Mouse (Mus musculus) ES-Bruce4 (cell line): ENCODE data around the gene Tnfsf9. TPM values are rescaled to one million over a fixed set of nuclear protein-coding genes. Genes with fewer than 3 reads are reported as not detected.

Experiments
- H3K27ac ChIP-seq: 2 replicates; pipeline ENCODE4 v1.5.1; 2012; ENCODE audit warnings: low read length, inconsistent platforms; ENCODE audit not compliant: insufficient read depth
- H3K27me3 ChIP-seq: 2 replicates; pipeline ENCODE4 v1.6.1; 2012; ENCODE audit warnings: mild to moderate bottlenecking, low read length, inconsistent platforms; ENCODE audit not compliant: control insufficient read depth, poor library complexity, insufficient read depth, severe bottlenecking
- H3K36me3 ChIP-seq: 2 replicates; pipeline ENCODE4 v1.6.1; 2012; ENCODE audit warnings: inconsistent platforms, mild to moderate bottlenecking, low read length, moderate library complexity; ENCODE audit not compliant: control insufficient read depth, poor library complexity, insufficient read depth, severe bottlenecking
- H3K4me1 ChIP-seq: one replicate; pipeline ENCODE4 v1.8.1; 2011; ENCODE audit warnings: low read length; ENCODE audit not compliant: control insufficient read depth, insufficient read depth
- H3K4me3 ChIP-seq: 2 replicates; pipeline ENCODE4 v1.5.1; 2011; ENCODE audit warnings: low read depth, mild to moderate bottlenecking, low read length
- H3K9ac ChIP-seq: 2 replicates; pipeline ENCODE4 v1.6.1; 2012; ENCODE audit warnings: low read depth, mild to moderate bottlenecking, inconsistent platforms; ENCODE audit not compliant: poor library complexity, severe bottlenecking
- H3K9me3 ChIP-seq: replicated peaks from 2 replicates; pipeline ENCODE4 v1.6.1; 2012; ENCODE audit warnings: mild to moderate bottlenecking, low read length, inconsistent platforms; ENCODE audit not compliant: control insufficient read depth, poor library complexity, insufficient read depth, severe bottlenecking
- CTCF ChIP-seq: IDR thresholded peaks from one replicate; pipeline ENCODE4 v1.8.1; 2011; ENCODE audit warnings: low read depth, low read length
- EP300 ChIP-seq: IDR thresholded peaks from 2 replicates; pipeline ENCODE4 v1.6.1; 2011; ENCODE audit warnings: low read depth, low read length; ENCODE audit not compliant: insufficient read depth
- POLR2A ChIP-seq: IDR thresholded peaks from one replicate; pipeline ENCODE4 v1.8.1; 2011; ENCODE audit warnings: low read length; ENCODE audit not compliant: insufficient read depth
- polyA plus RNA-seq: library from polyadenylated mRNA; stranded (reverse); fragments of >200 nt; gene quantifications from 2 replicates; pipeline ENCODE4 v1.2.4, GENCODE M21; 2011; ENCODE audit warnings: low read depth; ENCODE audit not compliant: missing spikeins, insufficient read depth, insufficient read length

Tnfsf9 gene
- polyA plus RNA-seq, 1 experiment = 9.1 TPM

DNA sequence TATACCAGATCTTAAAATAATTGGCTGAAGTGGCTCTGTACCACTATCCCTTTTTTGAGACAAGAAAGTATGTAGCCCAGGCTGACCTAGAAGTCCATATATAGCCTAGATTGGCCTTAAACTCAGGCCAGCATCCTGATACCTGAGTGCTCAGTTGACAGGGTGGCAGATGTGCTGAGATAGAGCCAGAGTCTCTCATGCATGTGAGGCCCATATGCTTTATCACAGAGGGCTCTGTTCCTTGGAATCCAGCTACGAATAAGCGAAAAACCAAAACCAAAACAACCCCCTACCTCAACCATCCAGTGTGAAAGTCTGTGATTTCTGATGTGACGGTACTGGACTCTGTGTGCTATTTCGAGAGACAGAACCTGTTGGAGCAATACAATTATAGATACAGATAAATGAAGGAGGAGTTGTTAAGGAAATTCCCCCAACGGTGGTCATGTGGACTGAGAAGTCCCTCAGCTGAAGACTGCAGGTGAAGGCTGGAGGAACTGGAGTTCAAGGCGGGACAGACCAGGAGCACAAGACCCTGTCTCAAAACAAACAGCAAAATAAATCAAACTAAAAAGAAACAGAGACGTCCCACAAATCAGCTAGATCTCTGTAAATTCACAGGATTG lies 3.0 kb downstream of the Tnfsf9 start:
- Histone ChIP-seq H3K36me3 (no peaks in the 10 kb centered on the region), H3K4me3 (no peak overlapping the region), H3K4me1 (no peaks in the 10 kb centered on the region), H3K9ac (no peak overlapping the region), H3K27me3 (peaks cover 4% of the 10 kb centered on the region; the same call in 1 of the 2 replicates), H3K9me3 (no peaks in the 10 kb centered on the region), H3K27ac (no peak overlapping the region)
- no peak for TF ChIP-seq EP300

- peaks cover 4% of the 10 kb centered on the region; the same call in 1 of the 2 replicates for H3K27me3 ChIP-seq
- H3K9me3 ChIP-seq = no peaks in the 10 kb centered on the region
These were observed 3.6 kb downstream of the Tnfsf9 start for GRCm38 (mm10) chr17:57108666-57109171.

DNA sequence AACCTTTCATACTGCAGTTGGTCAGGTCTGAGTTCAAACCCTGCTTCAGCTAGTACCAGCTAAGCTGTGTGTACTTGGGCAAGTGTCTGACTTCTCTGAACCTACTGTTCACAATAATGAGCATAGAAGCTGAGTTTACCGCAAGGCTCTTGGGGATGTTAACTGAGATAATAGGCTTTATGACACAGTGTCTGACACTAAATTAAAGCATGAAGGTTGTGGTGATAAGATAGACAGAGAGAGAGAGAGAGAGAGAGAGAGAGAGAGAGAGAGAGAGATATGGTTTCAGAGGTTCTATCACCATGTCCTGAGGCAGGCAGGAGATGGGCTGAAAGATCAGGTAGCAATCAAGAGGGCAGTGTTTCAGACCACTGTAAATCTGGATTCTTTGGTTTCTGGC lies 4.9 kb downstream of the Tnfsf9 start:
- H3K4me1 ChIP-seq = no peaks in the 10 kb centered on the region
- H3K36me3 ChIP-seq = no peaks in the 10 kb centered on the region
- no peak for TF ChIP-seq CTCF
- TF ChIP-seq EP300 = no peak
- TF ChIP-seq POLR2A = no peak
- H3K9ac ChIP-seq = no peak overlapping the region
- no peak overlapping the region for H3K27ac ChIP-seq
- no peaks in the 10 kb centered on the region for H3K9me3 ChIP-seq
- H3K27me3 ChIP-seq = peaks cover 4% of the 10 kb centered on the region; the same call in 1 of the 2 replicates
- no peak overlapping the region for H3K4me3 ChIP-seq

More at GRCm38 (mm10) chr17:57108666-57109171, 3.6 kb downstream of the Tnfsf9 start:
- no peak overlapping the region for H3K27ac ChIP-seq
- H3K36me3 ChIP-seq = no peaks in the 10 kb centered on the region
- no peaks in the 10 kb centered on the region for H3K4me1 ChIP-seq
- no peak for TF ChIP-seq EP300
- TF ChIP-seq CTCF = no peak
- no peak for TF ChIP-seq POLR2A
- no peak overlapping the region for H3K9ac ChIP-seq
- no peak overlapping the region for H3K4me3 ChIP-seq

- no peaks in the 10 kb centered on the region for H3K9me3 ChIP-seq
- H3K9ac ChIP-seq = no peak overlapping the region
- no peak for TF ChIP-seq CTCF
- no peak for TF ChIP-seq EP300
- no peak for TF ChIP-seq POLR2A
- no peak overlapping the region for H3K4me3 ChIP-seq
- H3K27ac ChIP-seq = no peak overlapping the region
- no peaks in the 10 kb centered on the region for H3K4me1 ChIP-seq
- no peaks in the 10 kb centered on the region for H3K36me3 ChIP-seq
- no peaks in the 10 kb centered on the region for H3K27me3 ChIP-seq
These were observed 7.8 kb downstream of the Tnfsf9 start for GRCm38 (mm10) chr17:57112768-57113474.

- Histone ChIP-seq H3K27ac (no peak overlapping the region), H3K27me3 (no peaks in the 10 kb centered on the region), H3K4me3 (no peak overlapping the region), H3K9ac (no peak overlapping the region), H3K9me3 (no peaks in the 10 kb centered on the region), H3K4me1 (no peaks in the 10 kb centered on the region), H3K36me3 (no peaks in the 10 kb centered on the region)
- TF ChIP-seq POLR2A (no peak), CTCF (no peak), EP300 (no peak)
These were observed 11.7 kb downstream of the Tnfsf9 start for GRCm38 (mm10) chr17:57116801-57117200.
